Mouse (Mus musculus): ENCODE results near the gene Mxd3. TPM values are rescaled to one million over a fixed set of nuclear protein-coding genes. Genes with fewer than 3 reads are reported as not detected.

Gene Mxd3
- total RNA-seq, 1 experiment from 2014 or later = 5.2 TPM

DNA sequence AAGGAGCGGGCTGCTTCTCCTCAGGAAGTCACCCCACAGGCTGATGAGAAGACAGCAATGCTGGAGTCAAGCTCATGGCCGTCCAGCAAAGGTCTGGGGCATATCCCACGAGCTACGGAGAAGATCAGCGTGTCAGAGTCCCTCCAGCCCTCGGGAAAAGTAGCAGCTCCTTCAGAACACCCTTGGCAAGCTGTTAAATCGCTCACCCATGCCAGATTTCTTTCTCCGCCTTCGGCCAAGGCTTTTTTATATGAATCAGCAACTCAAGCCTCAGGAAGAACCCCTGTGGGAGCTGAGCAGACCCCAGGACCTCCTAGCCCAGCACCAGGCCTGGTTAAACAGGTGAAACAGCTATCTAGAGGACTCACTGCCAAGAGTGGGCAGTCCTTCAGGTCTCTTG is 16.6 kb downstream of the Mxd3 start:
- no peak; a peak in 1 of 4 replicates for ATAC-seq (replicated peaks in 1 of 2; ENCODE audit: insufficient read depth in 1 of 2, low FRiP score in 2 of 2, low TSS enrichment in 1 of 2, low read depth in 1 of 2, poor library complexity in 2 of 2, severe bottlenecking in 2 of 2)

DNA sequence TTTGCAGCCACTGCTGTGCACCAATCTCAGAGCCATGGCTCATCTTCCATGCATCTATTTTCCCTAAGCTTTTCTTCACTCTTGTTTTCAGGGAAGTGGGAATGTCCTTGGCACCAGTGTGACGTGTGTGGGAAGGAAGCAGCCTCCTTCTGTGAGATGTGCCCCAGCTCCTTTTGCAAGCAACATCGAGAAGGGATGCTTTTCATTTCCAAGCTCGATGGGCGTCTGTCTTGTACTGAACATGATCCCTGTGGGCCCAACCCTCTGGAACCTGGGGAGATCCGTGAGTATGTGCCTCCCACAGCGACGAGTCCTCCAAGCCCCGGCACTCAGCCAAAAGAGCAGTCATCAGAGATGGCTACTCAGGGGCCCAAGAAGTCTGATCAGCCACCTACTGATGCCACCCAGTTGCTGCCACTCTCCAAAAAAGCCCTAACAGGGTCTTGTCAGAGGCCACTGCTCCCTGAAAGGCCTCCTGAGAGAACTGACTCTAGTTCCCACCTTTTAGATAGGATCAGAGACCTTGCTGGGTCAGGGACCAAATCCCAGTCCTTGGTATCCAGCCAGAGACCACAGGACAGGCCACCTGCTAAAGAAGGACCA is 17.5 kb downstream of the Mxd3 start:
- no peak for ATAC-seq (replicated peaks in 1 of 2; ENCODE audit: insufficient read depth in 1 of 2, low FRiP score in 2 of 2, low TSS enrichment in 1 of 2, low read depth in 1 of 2, poor library complexity in 2 of 2, severe bottlenecking in 2 of 2)

DNA sequence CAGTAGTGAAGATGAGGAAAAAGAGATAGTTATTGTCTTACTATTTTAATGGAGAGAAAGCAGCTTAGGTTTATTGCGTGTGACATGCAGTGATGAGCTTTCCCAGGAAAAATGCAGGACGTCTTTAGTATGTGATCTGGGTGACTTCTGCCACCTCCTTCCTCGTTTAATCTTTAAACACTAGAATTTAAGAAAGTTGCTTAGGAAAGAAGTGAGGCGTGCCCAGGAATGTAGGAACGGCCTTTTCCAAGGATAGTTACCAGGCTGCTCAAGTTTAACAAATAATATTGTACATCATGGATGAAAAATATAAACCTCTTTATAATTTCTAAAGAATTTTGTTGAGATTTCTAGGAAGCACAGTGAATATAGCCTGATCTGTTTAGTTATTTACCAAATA is 28.7 kb downstream of the Mxd3 start:
- ATAC-seq (replicated peaks in 1 of 2; ENCODE audit: insufficient read depth in 1 of 2, low FRiP score in 2 of 2, low TSS enrichment in 1 of 2, low read depth in 1 of 2, poor library complexity in 2 of 2, severe bottlenecking in 2 of 2) = no peak

DNA sequence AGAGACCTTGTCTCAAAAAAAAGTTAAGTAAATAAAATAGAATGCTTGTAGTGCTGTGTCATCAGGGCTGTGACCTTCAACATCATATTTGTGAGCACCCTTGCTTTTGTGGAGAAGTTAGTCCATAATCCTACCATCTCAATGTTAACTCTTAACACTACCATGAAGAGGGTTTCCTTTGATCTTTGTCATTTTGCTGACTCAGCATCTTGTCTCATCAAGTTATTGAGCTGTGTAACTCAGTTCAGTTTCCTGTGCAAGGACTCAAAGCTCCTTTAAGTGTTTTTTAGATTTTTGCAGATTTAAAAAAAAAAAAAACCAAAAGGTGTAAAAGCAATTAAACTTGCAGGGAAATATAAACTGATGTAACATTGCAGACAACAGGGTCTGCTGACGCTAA is 32.9 kb downstream of the Mxd3 start:
- ATAC-seq (replicated peaks in 1 of 2; ENCODE audit: insufficient read depth in 1 of 2, low FRiP score in 2 of 2, low TSS enrichment in 1 of 2, low read depth in 1 of 2, poor library complexity in 2 of 2, severe bottlenecking in 2 of 2) = no peak

DNA sequence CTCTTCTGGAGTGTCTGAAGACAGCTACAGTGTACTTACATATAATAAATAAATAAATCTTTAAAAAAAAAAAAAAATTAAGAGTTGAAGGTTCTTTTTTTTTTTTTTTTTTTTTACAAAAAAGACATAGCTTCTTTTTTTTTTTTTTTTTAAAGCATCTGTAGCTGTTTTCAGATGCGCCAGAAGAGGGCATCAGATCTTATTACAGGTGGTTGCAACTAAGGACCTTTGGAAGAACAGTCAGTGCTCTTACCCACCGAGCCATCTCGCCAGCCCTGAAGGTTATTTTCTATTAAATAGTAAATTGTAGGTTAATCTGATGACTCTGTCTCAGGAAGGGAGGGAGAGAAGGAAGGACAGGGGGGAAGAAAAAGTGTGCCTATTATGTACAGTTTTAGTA is 40.8 kb downstream of the Mxd3 start:
- ATAC-seq (replicated peaks in 1 of 2; ENCODE audit: insufficient read depth in 1 of 2, low FRiP score in 2 of 2, low TSS enrichment in 1 of 2, low read depth in 1 of 2, poor library complexity in 2 of 2, severe bottlenecking in 2 of 2) = no peak

DNA sequence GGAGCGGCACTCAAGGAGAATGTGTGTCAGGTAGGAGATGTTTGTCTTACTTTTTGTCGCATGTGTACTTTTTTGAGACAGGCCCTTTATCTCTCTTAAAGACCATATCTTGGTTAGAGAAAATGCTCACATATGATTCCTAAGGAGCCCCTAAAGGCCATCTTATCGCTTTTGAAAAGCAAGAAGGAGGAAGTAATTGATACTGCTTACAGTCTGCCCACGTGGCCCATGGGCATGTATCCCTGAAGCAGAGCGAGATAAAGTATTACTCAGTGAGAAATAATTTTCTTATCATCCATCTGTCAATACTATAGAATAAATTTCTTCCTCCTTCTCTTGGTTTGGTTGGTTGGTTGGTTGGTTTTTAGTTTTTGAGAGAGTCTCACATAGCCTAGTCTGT is 52.0 kb downstream of the Mxd3 start:
- no peak for ATAC-seq (replicated peaks in 1 of 2; ENCODE audit: insufficient read depth in 1 of 2, low FRiP score in 2 of 2, low TSS enrichment in 1 of 2, low read depth in 1 of 2, poor library complexity in 2 of 2, severe bottlenecking in 2 of 2)

DNA sequence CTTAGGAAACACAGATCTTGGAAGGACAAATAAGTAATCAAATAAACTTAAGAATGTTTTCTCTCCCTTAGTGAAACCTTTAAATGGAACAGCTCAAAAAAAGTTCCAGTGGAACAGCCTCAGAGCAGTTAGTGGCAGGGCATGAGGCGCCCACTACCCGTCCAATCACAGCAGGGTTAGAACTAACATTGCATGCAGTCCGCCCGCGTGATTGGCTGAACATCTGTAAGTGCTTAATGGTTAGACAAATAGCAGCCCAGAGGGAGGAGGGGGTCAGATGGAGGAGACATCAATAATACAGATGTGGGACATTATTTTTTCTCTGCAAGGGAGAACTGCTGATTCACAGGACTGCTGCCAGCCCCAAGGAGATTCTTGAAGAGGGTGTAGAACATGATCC is 52.4 kb downstream of the Mxd3 start:
- no peak for ATAC-seq (replicated peaks in 1 of 2; ENCODE audit: insufficient read depth in 1 of 2, low FRiP score in 2 of 2, low TSS enrichment in 1 of 2, low read depth in 1 of 2, poor library complexity in 2 of 2, severe bottlenecking in 2 of 2)

Other genes with a start within 250 kb of the Mxd3 start
- gene Uimc1, start 229.5 kb downstream of the Mxd3 start, total RNA-seq (2017) = 84.0 and 85.4 TPM in 2 replicates
- 9.1 and 10.0 TPM in 2 replicates for gene Zfp346, start 224.5 kb downstream of the Mxd3 start, total RNA-seq (2017)
- not detected in 2 replicates for gene Gm17617, start 196.3 kb downstream of the Mxd3 start, total RNA-seq (2017)
- not detected in 2 replicates for gene Fgfr4, start 177.2 kb downstream of the Mxd3 start, total RNA-seq (2017)
- 96.2 and 115 TPM in 2 replicates for gene Nsd1, start 120.0 kb downstream of the Mxd3 start, total RNA-seq (2017)
- 66.6 and 67.8 TPM in 2 replicates for gene Prelid1, start 9.3 kb downstream of the Mxd3 start, total RNA-seq (2017)
- 22.1 and 27.4 TPM in 2 replicates for gene Rab24, start 7.9 kb downstream of the Mxd3 start, total RNA-seq (2017)
- 72.6 and 80.7 TPM in 2 replicates for gene Lman2, start 33.0 kb upstream of the Mxd3 start, total RNA-seq (2017)
- 10.7 and 13.7 TPM in 2 replicates for gene Rgs14, start 39.9 kb upstream of the Mxd3 start, total RNA-seq (2017)
- gene Slc34a1, start 68.4 kb upstream of the Mxd3 start, total RNA-seq (2017) = not detected in 2 replicates
- not detected in 2 replicates for gene Pfn3, start 85.4 kb upstream of the Mxd3 start, total RNA-seq (2017)
- gene F12, start 97.0 kb upstream of the Mxd3 start, total RNA-seq (2017) = not detected in 2 replicates
- 77.8 and 80.9 TPM in 2 replicates for gene Grk6, start 115.2 kb upstream of the Mxd3 start, total RNA-seq (2017)
- gene Prr7, start 134.4 kb upstream of the Mxd3 start, total RNA-seq (2017) = 0.25 TPM in 1 of 2 replicates, not detected in the other
- gene Dbn1, start 158.3 kb upstream of the Mxd3 start, total RNA-seq (2017) = 0.60 and 2.3 TPM in 2 replicates
- 8.1 and 10.0 TPM in 2 replicates for gene Pdlim7, start 183.9 kb upstream of the Mxd3 start, total RNA-seq (2017)
- gene Dok3, start 199.5 kb upstream of the Mxd3 start, total RNA-seq (2017) = 4.1 and 15.5 TPM in 2 replicates
- gene Ddx41, start 206.8 kb upstream of the Mxd3 start, total RNA-seq (2017) = 53.7 and 58.2 TPM in 2 replicates
- 25.6 and 35.0 TPM in 2 replicates for gene Fam193b, start 241.3 kb upstream of the Mxd3 start, total RNA-seq (2017)
- gene Tmed9, start 243.9 kb upstream of the Mxd3 start, total RNA-seq (2017) = 100 and 114 TPM in 2 replicates